Comparison of ENCODE assay signal across 14 mouse cellular contexts in genomic region chr2:129595206-129595605, GRCm38 (mm10). TPM values are rescaled to one million over a fixed set of nuclear protein-coding genes. Genes with fewer than 3 reads are reported as not detected.
DNase-seq lines count a peak whose midpoint lies in the region; ATAC-seq and TF ChIP-seq lines count a peak whose summit lies in the region.
"Had no signal": no experiment of that assay in that cellular context is flagged by ENCODE, and none has a peak within 500 bp of the region (broad histone marks: within the 10 kb centered on the region; RNA-seq: fewer than 3 reads in every experiment).

No protein-coding gene starts in this region.

- no peak overlapping the region for H3K9ac ChIP-seq in embryonic facial prominence, embryonic 14.5 days (ENCODE audit: low read depth, low read length)
- no peak overlapping the region for H3K9ac ChIP-seq in kidney, embryonic 15.5 days
- H3K9ac ChIP-seq in midbrain, embryonic 14.5 days (replicated peaks; ENCODE audit: low read length): no peak overlapping the region
- H3K9ac ChIP-seq: lung, embryonic 15.5 days had no signal

- 0 out of 2 replicates have a peak overlapping the region, but pooled peaks have one; percentile 7 for H3K4me2 ChIP-seq in embryonic facial prominence, embryonic 14.5 days (ENCODE audit: low read depth, low read length)
- H3K4me2 ChIP-seq in kidney, embryonic 15.5 days: peak overlapping the region; percentile 94
- peak overlapping the region; percentile 82 for H3K4me2 ChIP-seq in midbrain, embryonic 14.5 days (ENCODE audit: low read length)

- no peak for ATAC-seq in embryonic facial prominence, embryonic 14.5 days (ENCODE audit: low read depth)
- ATAC-seq in kidney, embryonic 15.5 days (replicated peaks; ENCODE audit: low FRiP score): no peak
- ATAC-seq in midbrain, embryonic 14.5 days (ENCODE audit: low FRiP score, low TSS enrichment): no peak
- ATAC-seq: activated CD4-positive, CD25-positive, alpha-beta regulatory T cell, adult 4 months had no signal

- H3K4me1 ChIP-seq in embryonic facial prominence, embryonic 14.5 days (ENCODE audit: control insufficient read depth, insufficient read depth, low read length): peaks cover 13% of the 10 kb centered on the region
- peaks cover 52% of the 10 kb centered on the region for H3K4me1 ChIP-seq in embryonic facial prominence, embryonic 10.5 days
- H3K4me1 ChIP-seq in kidney, embryonic 15.5 days: peaks cover 54% of the 10 kb centered on the region
- H3K4me1 ChIP-seq in bone marrow, adult 2 months (ENCODE audit: control insufficient read depth, insufficient read depth, low read length): peaks cover 4% of the 10 kb centered on the region; the same call in 1 of the 2 replicates
- peaks cover 20% of the 10 kb centered on the region for H3K4me1 ChIP-seq in midbrain, embryonic 14.5 days (ENCODE audit: control insufficient read depth, insufficient read depth, low read length)

- no peak overlapping the region for H3K27ac ChIP-seq in embryonic facial prominence, embryonic 14.5 days (replicated peaks; ENCODE audit: low read depth, low read length)
- H3K27ac ChIP-seq in embryonic facial prominence, embryonic 10.5 days (replicated peaks): no peak overlapping the region
- H3K27ac ChIP-seq in kidney, embryonic 15.5 days: no peak overlapping the region
- H3K27ac ChIP-seq in bone marrow, adult 2 months (ENCODE audit: control insufficient read depth, insufficient read depth, low read depth, low read length, poor library complexity): peak overlapping the region; percentile 22
- no peak overlapping the region for H3K27ac ChIP-seq in midbrain, embryonic 14.5 days (replicated peaks; ENCODE audit: low read depth, low read length)
- H3K27ac ChIP-seq: lung, embryonic 15.5 days had no signal

- H3K36me3 ChIP-seq in embryonic facial prominence, embryonic 14.5 days (ENCODE audit: control insufficient read depth, insufficient read depth, low read length): no peaks in the 10 kb centered on the region
- H3K36me3 ChIP-seq in embryonic facial prominence, embryonic 10.5 days (replicated peaks): no peaks in the 10 kb centered on the region; the same call in 1 of the 2 replicates
- no peaks in the 10 kb centered on the region for H3K36me3 ChIP-seq in kidney, embryonic 15.5 days
- H3K36me3 ChIP-seq in midbrain, embryonic 14.5 days (ENCODE audit: control insufficient read depth, insufficient read depth, low read length): no peaks in the 10 kb centered on the region
- H3K36me3 ChIP-seq: G1E; lung, embryonic 15.5 days had no signal

- H3K27me3 ChIP-seq in embryonic facial prominence, embryonic 14.5 days (replicated peaks; ENCODE audit: control insufficient read depth, insufficient read depth, low read length): no peaks in the 10 kb centered on the region
- H3K27me3 ChIP-seq in embryonic facial prominence, embryonic 10.5 days (replicated peaks; ENCODE audit: low read depth, poor library complexity, severe bottlenecking): peaks cover 16% of the 10 kb centered on the region
- H3K27me3 ChIP-seq in kidney, embryonic 15.5 days: no peaks in the 10 kb centered on the region
- H3K27me3 ChIP-seq in midbrain, embryonic 14.5 days (ENCODE audit: control insufficient read depth, insufficient read depth, low read length): no peaks in the 10 kb centered on the region
- H3K27me3 ChIP-seq: lung, embryonic 15.5 days had no signal

- no peak for TF ChIP-seq POLR2A in bone marrow, adult 2 months (IDR thresholded peaks at IDR 0.05; ENCODE audit: borderline replicate concordance, control insufficient read depth, low read depth, low read length)

- 73% methylated on average over 4 of the region's 4 CpGs for WGBS in embryonic facial prominence, embryonic 14.5 days
- 67% methylated on average over 4 of the region's 4 CpGs for WGBS in embryonic facial prominence, embryonic 10.5 days
- 76% methylated on average over 4 of the region's 4 CpGs for WGBS in kidney, embryonic 15.5 days
- 80% methylated on average over 4 of the region's 4 CpGs for WGBS in bone marrow, adult 2 months
- WGBS in midbrain, embryonic 14.5 days: 77% methylated on average over 4 of the region's 4 CpGs

- no peak overlapping the region for H3K4me3 ChIP-seq in embryonic facial prominence, embryonic 14.5 days (ENCODE audit: low read depth, low read length)
- no peak overlapping the region for H3K4me3 ChIP-seq in embryonic facial prominence, embryonic 10.5 days
- H3K4me3 ChIP-seq in kidney, embryonic 15.5 days (replicated peaks): no peak overlapping the region
- H3K4me3 ChIP-seq in bone marrow, adult 2 months (replicated peaks; ENCODE audit: control insufficient read depth, low read depth, low read length): peak overlapping the region; percentile 28
- H3K4me3 ChIP-seq in midbrain, embryonic 14.5 days (replicated peaks; ENCODE audit: low read depth, low read length): no peak overlapping the region
- H3K4me3 ChIP-seq: myocyte had no signal

- DNase-seq in embryonic facial prominence, embryonic 14.5 days (ENCODE audit: low spot score): no peak
- DNase-seq in embryonic facial prominence, embryonic 10.5 days (ENCODE audit: low spot score): no peak
- no peak for DNase-seq in kidney, postnatal 25 days
- no peak for DNase-seq in midbrain, embryonic 14.5 days
- no peak for DNase-seq in ovary, adult 18-20 months (ENCODE audit: low spot score)
- DNase-seq in layer of hippocampus, adult 11-12 months (ENCODE audit: low spot score): no peak

- TF ChIP-seq CTCF in bone marrow, adult 2 months (IDR thresholded peaks at IDR 0.05; ENCODE audit: control insufficient read depth, insufficient read depth, low read length): no peak

- no peaks in the 10 kb centered on the region for H3K9me3 ChIP-seq in embryonic facial prominence, embryonic 14.5 days (ENCODE audit: control insufficient read depth, low read length)
- H3K9me3 ChIP-seq in embryonic facial prominence, embryonic 10.5 days: no peaks in the 10 kb centered on the region
- H3K9me3 ChIP-seq in kidney, embryonic 15.5 days (replicated peaks): no peaks in the 10 kb centered on the region
- H3K9me3 ChIP-seq in midbrain, embryonic 14.5 days (ENCODE audit: control insufficient read depth, low read length): no peaks in the 10 kb centered on the region
- H3K9me3 ChIP-seq: lung, embryonic 15.5 days had no signal

RNA-seq across cellular contexts. Expression of gene Sirpa, which starts 2.6 kb away (rescaled TPM):
- 36.1 and 39.1 TPM in 2 replicates for polyA plus RNA-seq in embryonic facial prominence, embryonic 14.5 days (2014; fragmentation: Nextera tagmentation; extraction: Ambion mirVana)
- 17.0 and 17.4 TPM in 2 replicates for polyA plus RNA-seq in embryonic facial prominence, embryonic 10.5 days (2016; fragmentation: Nextera tagmentation; extraction: Ambion mirVana)
- polyA plus RNA-seq in kidney, embryonic 15.5 days (2015; fragmentation: Nextera tagmentation; extraction: Ambion mirVana): 28.4 and 30.6 TPM in 2 replicates
- polyA plus RNA-seq in bone marrow, adult 2 months (2011; ENCODE audit: insufficient read depth, insufficient read length, low replicate concordance, missing spikeins): 39.2 and 93.9 TPM in 2 replicates
- 28.3 and 35.7 TPM in 2 replicates for polyA plus RNA-seq in midbrain, embryonic 14.5 days (2014; fragmentation: Nextera tagmentation; extraction: Ambion mirVana)
- polyA plus RNA-seq: G1E had no signal

RNA-seq across cellular contexts. Expression of gene F830045P16Rik, which starts 58.8 kb away (rescaled TPM):
- 0.24 and 0.39 TPM in 2 replicates for polyA plus RNA-seq in embryonic facial prominence, embryonic 14.5 days (2014; fragmentation: Nextera tagmentation; extraction: Ambion mirVana)
- not detected in 2 replicates for polyA plus RNA-seq in embryonic facial prominence, embryonic 10.5 days (2016; fragmentation: Nextera tagmentation; extraction: Ambion mirVana)
- polyA plus RNA-seq in kidney, embryonic 15.5 days (2015; fragmentation: Nextera tagmentation; extraction: Ambion mirVana): 0.08 TPM in 1 of 2 replicates, not detected in the other
- polyA plus RNA-seq in bone marrow, adult 2 months (2011; ENCODE audit: insufficient read depth, insufficient read length, low replicate concordance, missing spikeins): not detected in 2 replicates
- polyA plus RNA-seq in midbrain, embryonic 14.5 days (2014; fragmentation: Nextera tagmentation; extraction: Ambion mirVana): not detected in 2 replicates
- polyA plus RNA-seq: activated CD4-positive, CD25-positive, alpha-beta regulatory T cell, adult 4 months; forebrain, embryonic 11.5 days; G1E; intestine, embryonic 14.5 days; lung, embryonic 15.5 days; myocyte had no signal

Comparison
In these comparisons a context has a peak if more than half of its experiments do, and no peak if none do; other contexts are left out.
1. H3K4me2 ChIP-seq: peak in every context shown above with its lines; median percentile 94 in kidney, embryonic 15.5 days; 82 in midbrain, embryonic 14.5 days; 7 in embryonic facial prominence, embryonic 14.5 days.